Mouse (Mus musculus): Measurements from ENCODE around the gene Taf12.
"Not testable (repeated sequence)": the region's sequence is repeated elsewhere in the genome, so short reads cannot be mapped to it uniquely, and the experiment has no call there.

The Taf12 gene

DNA sequence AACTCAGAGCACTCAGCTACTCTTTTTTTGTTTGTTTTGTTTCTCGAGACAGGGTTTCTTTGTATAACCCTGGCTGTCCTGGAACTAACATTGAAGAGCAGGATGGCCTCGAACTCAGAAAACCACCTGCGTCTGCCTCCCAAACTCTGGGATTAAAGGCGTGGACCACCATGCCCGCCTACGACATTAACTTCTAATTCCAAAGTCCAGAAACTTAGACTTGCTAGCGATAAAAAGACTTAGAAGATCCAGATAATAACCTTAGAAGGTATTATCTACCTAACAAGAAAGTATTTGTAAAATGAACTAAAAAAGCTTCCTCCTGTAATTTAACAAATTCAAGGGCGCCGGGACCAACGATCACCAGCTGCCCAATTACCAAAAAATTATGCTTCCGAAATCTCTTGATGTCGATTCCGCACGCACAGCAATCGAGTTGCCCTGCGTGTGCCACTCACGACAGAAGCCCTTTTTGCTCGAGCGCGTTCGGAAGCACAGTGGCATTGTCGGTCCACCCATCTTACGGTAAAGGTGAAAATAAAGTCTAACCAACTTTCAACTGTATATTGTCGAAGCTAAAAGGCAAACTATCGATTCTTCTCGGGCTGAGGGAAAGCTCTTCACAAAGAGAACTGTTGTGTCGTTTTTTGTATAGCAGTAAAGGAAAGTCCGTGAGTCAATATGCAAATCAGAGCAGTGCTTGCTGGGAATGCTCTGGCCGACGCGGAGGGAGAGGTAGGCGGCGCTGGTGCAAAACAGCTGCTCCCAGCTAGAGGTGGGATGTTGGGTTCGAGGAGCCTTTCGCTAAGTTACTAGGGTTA is 4.2 kb upstream of the Taf12 start:
- peak; percentile 86 for DNase-seq (ENCODE audit: low read depth, low spot score)

GRCm38 (mm10) chr4:132273166-132273565 is 1.0 kb upstream of the Taf12 start:
- no peak for DNase-seq (ENCODE audit: low read depth, low spot score)

DNA sequence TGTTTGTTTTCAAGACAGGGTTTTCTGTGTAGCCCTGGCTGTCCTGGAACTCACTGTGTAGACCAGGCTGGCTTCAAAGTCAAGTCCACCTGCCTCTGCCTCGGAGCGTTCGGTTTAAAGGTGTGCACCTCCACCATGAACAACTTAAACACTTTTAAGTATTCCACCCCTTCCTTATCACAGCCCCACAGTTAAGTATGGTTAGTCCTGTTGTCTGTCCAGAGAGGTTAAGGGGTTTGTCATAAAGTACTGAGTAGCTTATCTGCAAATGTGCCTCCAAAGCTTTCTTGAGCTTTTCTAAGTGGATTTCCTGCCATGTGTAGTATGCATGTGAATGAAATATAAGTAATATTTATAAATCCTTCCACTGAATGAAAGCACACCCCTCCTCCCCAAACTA is 1.8 kb downstream of the Taf12 start:
- DNase-seq (ENCODE audit: low read depth, low spot score) = no peak

DNA sequence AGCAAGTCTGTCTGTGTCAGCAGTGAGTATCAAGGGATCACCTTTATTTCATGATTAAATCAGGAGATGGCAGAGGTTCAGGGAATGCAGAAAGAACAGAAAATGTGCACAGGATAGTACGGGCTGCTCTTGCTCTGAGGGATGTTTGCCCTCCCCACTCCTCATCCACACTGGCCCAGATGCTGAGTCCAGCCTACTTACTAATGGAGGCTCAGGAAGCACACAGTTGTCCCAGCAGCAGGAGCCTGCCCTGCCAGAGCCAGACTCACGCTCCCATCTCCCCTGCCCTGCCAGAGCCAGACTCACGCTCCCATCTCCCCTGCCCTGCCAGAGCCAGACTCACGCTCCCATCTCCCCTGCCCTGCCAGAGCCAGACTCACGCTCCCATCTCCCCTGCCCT is 14.7 kb downstream of the Taf12 start:
- DNase-seq (ENCODE audit: low read depth, low spot score) = not testable (repeated sequence)

DNA sequence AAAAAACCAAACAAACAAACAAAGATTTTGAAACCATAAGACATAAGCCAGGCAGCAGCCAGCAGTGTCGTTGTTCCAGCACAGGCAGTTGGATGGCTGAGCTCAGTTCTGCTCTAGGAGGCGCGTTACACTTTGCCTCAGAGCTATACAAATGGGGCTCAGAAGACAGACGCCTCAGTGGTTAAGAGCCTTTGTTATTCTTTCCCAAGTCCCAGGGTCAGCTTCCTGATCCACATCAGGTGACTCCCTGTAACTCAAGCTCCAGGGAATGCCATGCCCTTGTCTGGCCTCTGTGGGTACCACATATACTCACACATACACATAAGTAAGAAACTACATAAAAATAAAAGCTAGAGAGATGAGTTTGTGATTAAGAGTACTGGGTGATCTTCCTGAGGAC is 16.9 kb downstream of the Taf12 start:
- DNase-seq (ENCODE audit: low read depth, low spot score) = no peak

DNA sequence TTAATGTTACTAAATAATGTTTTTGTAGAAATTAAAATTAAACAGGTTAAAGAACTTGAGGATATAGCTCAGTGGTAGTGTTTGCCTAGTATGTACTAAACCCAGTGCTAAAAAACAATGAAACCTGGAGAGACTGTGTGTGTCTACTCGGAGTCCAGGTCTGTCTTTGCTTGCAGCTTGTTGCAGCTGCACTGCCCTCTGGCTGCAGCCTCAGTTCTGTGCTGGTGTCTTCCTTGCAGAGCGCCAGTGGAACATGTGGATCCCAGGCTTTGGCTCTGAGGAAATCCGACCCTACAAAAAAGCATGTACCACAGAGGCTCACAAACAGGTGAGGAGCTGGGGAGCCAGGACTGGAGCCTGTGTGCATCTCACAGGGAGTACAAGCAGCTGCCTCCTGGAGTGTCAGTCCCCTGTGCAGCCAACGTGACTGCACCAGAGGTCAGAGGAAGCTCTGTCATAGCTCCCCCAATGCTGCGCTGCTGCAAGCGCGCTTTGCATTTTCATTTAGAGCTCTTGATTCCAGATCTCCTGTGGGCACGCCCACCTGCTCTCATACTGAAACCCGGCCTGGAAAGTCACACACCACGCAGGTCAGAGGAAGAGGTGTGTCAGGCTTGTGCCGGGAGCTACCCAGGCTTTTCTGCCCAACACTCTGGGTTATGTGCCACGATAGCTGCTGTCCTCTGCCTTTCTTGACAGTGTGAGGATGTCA is 17.6 kb downstream of the Taf12 start:
- DNase-seq (ENCODE audit: low read depth, low spot score) = no peak

DNA sequence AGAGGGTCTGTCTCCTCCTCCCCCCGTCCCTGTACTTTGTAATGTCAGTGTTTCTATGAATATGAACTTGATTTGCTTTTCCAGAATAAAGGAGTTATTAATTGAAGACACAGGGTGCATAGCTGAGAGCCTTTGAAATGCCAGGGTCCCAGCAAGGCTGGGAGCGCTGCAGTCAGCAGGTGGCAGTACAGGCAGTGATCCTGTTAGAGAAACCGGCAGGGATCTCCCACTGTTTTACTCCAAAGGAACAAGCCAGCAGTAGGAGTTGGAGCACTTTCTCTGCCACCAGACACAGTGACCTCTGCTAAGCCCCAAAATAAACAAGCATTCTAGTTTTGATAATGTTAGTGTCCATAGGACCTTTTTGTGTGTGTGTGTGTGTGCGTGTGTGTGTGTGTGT is 18.8 kb downstream of the Taf12 start:
- DNase-seq (ENCODE audit: low read depth, low spot score) = no peak

- no peak for DNase-seq (ENCODE audit: low read depth, low spot score)
These were observed 19.6 kb downstream of the Taf12 start for GRCm38 (mm10) chr4:132293682-132294240.

DNA sequence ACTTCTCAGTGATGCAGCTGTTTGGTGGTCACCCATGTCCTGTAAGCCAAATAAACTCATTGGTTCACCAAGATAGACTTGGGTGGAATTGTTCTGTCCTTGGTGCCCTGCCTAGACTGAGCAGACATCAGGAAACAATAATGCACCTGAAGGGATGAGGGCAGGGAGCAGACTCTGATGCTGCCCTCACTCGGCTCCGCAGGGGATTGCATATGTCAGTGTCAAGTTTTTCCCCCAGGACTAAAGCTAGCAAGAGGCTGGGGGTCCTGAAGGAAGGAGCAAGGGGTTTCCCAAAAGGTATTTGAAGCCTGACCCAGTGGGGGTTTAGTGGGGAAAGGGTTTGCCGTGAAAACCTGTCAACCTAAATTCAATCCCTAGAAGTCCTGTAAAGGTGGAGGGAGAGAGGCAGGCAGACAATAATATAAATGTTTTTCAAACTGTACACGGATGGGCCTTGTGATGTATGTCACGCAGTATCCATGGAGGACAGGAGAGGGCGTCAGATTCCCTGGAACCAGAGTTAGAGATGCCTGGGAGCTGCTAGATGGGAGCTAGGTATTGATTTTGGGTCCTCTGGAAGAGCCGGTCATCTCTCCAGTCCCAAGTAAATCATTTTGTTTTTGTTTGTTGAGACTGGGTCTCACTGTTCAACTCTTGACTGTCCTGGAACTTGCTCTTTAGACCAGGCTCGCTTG is 21.7 kb downstream of the Taf12 start:
- no peak for DNase-seq (ENCODE audit: low read depth, low spot score)

GRCm38 (mm10) chr4:132299849-132300248 is 25.7 kb downstream of the Taf12 start:
- no peak for DNase-seq (ENCODE audit: low read depth, low spot score)

DNA sequence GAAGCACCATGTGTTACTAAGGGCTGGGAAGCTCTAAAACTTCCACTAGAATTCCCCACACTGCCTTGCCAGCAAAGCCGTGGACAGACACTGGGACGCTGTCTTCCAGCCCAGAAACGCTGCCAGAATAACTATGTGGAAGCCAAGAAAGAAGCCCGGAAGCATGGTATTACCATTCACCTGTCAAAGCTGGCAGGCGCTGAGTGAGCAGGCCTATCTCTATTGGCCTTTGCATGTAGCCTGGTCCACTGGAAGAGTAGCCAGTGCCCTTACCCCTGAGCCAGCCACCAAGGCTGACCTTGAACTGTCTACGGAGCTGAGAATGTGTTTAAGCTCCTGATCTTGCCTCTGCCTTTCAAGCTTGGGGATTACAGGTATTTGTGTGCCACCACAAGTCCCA is 27.3 kb downstream of the Taf12 start:
- no peak for DNase-seq (ENCODE audit: low read depth, low spot score)

DNA sequence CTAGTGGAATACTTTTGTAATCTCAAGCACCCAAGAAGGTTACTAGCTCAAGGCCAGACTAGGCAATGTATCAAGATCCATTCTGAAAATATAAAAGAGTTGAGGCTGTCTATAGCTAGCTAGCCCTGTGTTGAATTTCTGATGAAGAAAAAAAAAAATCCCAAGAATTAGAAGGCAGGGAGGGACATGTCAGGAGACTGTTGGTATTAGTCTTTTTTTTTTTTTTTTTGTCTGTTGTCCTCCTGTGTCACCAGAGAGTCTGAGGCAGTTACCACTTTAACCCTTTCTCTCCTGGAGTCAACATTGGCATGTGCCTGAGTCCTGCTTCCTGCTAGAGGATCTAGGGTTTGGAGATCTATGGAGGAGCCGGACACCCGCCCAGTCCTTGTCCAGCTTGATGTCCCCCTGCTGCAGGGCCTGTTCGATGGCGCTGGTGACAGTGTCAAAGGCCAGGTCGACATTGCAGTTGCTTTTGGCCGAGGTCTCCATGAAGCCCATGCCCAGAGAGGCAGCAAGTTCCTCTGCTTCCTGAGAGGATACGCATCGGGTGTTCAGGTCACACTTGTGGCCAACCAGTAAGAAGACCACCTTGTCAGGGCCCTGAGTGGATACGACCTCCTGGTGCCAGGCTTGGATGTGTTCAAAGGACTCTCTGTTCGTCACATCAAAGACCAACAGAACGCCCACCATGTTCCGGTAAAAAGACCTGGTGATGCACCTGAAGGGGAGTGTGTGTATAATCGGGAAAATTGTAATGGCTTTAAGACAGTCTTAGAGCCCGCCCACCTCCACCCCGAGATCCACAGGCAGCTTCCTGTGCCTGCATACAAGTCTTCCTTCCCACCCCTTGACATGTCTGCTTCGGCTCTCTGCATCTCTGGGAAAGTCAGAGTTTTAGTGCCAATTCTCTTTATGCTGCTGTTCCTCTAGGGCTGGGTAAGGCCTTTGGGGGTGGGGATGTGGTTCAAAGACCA is 28.1 kb downstream of the Taf12 start:
- no peak for DNase-seq (ENCODE audit: low read depth, low spot score)

DNA sequence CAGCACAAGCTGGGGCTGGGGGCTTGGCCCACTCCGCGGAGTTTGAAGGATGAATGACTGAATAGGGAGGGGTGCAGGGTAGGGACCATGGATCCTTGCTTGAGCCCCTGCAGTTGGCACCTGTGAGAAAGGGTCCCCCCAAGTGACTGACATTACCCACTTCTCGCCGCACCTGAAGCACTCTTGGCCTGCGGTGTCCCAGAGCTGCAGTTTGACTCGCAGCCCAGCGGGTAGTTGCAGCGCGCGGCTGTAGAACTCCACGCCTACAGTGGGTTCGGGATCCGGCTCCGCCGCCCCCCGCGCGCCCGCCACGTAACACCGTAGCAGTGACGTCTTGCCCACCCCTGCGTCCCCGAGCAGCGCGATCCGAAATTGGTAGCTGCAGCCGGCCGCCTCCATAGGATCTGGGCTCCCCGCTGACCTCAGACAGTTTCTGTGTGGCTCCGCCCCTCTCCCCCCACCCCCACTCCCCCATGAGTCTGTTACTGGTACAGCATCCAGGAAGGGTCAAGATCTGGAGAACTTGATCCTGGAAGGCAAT is 28.8 kb downstream of the Taf12 start, which contains the start of gene Rab42:
TSS of gene Rab42 (minus strand) at position 447 of the 541 bp plus-strand sequence.
- no peak for DNase-seq (ENCODE audit: low read depth, low spot score)

DNA sequence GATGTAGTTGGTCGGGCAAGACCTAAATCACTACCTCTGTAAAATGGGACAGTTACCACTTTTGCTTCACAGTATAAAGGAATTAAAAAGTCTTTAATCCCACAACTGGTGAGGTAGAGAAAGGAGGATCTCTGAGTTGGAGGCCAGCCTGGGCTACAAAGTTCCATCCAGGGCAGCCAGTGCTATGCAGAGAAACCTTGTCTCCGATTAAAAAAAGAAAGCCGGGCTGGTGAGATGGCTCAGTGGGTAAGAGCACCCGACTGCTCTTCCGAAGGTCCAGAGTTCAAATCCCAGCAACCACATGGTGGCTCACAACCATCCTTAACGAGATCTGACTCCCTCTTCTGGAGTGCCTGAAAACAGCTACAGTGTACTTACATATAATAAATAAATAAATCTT is 29.3 kb downstream of the Taf12 start:
- not testable (repeated sequence) for DNase-seq (ENCODE audit: low read depth, low spot score)

- no peak for DNase-seq (ENCODE audit: low read depth, low spot score)
These were observed 31.1 kb downstream of the Taf12 start for GRCm38 (mm10) chr4:132305276-132305675.

DNA sequence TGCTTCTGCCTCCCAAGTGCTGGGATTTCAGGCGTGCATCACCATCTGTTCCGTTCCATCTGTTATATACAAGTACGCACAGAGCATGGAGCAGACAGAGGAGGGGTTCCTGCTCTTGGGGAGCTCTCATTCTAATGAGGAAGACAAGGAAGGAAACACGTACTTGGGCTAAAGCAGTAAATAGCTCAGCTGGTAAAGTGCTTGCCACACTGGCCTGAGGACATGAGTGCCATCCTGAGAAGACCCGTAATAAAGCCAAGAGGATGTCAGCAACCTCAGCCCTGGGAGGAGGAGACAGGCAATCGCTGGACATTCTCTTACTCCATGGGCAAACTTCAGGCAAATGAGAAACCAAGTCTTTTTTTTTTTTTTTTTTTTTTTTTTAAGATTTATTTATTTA is 31.8 kb downstream of the Taf12 start:
- DNase-seq (ENCODE audit: low read depth, low spot score) = no peak

GRCm38 (mm10) chr4:132308437-132309139 is 34.4 kb downstream of the Taf12 start:
- peak; percentile 89 for DNase-seq (ENCODE audit: low read depth, low spot score)

DNA sequence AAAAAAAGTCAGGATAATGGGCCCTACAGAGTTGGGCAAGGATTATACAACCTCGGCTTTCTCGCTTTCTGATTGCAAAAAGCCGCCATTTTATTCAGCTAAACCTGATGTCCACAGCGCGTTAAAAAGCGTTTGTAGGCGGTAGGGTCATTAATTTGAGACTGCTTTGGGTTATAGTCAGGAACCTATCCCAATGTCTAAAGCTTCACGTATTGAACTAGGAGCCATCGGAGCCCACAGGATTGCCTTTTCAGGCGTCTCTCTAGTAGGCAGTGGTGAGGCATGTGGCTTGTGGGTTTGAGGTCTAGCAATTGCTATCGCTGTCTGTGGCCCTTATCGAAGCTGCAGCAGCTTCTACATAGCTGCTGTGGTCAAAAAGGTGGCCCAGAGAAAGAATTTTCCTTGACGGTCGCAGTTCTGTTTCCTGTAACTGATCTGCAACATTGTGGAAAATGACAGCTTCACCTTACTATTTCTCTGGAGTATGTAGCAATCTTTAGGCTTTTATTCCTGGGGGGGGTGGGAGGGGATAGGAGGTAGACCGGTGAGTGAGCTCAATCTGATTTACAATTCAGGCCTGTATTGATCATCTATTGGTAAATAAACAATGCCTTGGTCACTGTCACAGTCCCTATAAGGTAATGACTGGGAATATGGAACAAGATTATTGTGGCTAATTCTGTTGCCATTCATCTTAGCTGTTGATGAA is 35.1 kb downstream of the Taf12 start:
- DNase-seq (ENCODE audit: low read depth, low spot score) = no peak

DNA sequence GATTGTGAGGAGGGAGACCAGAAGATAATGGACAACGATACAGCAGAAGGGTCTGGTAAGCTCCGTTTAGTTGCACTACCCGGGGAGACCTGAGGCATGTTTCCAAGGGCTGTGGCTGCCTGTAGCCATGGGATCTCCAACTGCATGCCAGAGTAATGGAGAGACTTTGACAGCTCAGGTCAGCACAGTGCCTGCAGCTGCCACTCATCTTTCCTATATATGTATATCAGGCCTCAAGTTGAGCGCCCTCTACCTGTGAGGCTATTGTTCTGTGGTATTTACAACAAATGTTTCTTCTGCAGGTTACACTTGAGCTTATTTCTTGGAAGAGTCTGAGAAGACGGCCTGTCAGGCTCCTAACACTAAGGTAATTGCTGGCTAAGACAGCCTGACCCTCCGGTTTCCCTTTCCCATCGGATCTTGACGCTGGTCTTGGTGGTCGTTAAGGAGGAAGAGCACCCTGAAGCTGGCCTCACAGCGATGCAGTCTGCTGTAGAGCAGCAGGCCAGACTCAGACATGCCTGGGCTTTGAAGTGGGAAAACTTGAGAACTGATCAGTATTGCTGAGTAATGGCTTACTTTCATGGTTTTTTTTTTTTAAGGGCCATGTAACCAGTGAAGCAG is 35.8 kb downstream of the Taf12 start:
- DNase-seq (ENCODE audit: low read depth, low spot score) = no peak
